Mouse (Mus musculus) regulatory T cell (primary cell): ENCODE measurements around the gene Scube2.

Experiments used
- in situ Hi-C: fragments of 300-600 bp; cut with MboI, MseI; formaldehyde crosslinking; loops from one replicate; pipeline ENCODE4 v1.15.1; 2025; ENCODE audit warnings: high pct_unique_total_duplicates

The Scube2 gene

DNA sequence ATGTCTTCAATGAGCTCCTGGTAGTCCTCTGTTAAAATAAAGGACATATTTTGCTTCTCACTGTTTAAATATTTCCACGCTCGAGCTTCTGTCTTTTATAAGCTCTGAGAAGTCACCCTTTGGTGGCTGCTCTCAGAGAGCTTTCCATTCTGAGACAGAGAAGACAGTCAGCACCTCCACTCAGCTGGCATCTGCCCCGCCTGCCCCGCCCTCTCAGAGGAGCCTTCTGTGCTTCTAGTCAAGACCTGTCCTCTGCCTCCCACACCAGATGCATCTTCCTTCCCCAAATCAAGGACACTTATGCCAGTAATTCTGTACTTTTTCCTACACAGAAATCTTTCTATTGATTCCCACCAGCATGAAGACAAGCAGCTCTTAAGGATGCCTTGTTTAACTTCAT, 64.9 kb downstream of the Scube2 start:
- in situ Hi-C loops = no loop called here

DNA sequence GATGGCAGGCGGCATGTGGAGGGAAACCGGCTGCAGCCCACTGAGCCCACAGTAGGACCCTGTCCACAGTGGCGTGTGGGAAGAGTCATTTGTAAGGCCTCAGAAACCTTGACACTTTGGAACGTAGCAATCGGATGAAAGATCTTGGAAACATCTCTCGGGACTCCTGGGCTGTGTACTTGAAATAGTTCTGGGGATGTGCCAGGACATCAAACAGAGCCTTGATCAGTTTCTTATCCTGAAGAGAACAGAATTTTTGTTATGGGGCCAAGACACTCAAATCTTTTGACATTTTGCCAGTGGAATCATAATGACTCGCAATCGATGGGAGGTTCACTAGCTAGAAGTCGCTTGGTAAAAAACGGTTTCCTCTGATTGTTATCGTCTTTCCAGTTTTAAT, 66.3 kb downstream of the Scube2 start:
- in situ Hi-C loops = no loop called here

- in situ Hi-C loops = no loop called here
These were observed 69.9 kb downstream of the Scube2 start for GRCm38 (mm10) chr7:109795564-109795963.

- in situ Hi-C loops = no loop called here
These were observed 70.9 kb downstream of the Scube2 start for GRCm38 (mm10) chr7:109794556-109794955.

GRCm38 (mm10) chr7:109792759-109793158, 72.7 kb downstream of the Scube2 start:
- in situ Hi-C loops = no loop called here

- in situ Hi-C loops = no loop called here
These were observed 74.7 kb downstream of the Scube2 start for GRCm38 (mm10) chr7:109790818-109791217.

DNA sequence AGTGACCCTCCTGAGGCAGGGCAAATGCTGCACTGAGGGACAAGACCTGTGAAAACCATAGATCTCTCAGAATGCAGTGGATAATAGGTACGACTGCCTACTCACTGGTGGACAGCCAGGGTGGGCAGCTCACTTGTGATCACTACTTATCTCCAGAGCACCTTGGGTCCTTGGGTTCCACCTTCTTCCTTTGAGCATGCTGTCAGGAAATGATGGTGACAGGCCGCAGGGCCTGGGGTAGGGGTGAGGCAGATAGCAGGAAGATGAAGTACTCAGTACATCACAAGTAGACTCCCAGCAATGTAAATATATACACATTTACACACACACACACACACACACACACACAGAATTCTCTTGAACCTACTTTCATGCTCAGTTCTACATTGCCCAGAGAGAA, 77.6 kb downstream of the Scube2 start:
- in situ Hi-C loops = no loop called here

DNA sequence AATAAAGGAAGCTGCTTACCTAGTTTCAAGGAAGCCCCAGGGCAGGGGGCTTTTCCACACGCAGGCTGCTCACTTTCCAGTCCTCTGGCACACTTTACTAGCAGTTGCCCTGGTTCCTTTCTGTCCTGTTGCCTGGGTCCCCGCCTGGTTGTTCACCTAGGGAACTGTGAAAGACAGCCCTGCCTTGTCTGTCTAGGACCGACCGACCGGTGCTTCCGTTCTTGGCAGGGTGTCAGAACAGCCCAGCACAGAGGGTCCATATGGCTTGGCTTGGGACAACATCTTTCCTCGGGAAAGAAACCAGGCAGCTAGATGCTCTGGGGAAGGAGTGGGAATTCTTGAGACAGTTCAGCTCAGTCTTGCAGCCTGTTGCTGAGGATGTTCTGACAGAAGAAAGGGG, 82.2 kb downstream of the Scube2 start:
- in situ Hi-C loops = no loop called here

- in situ Hi-C loops = no loop called here
These were observed 83.8 kb downstream of the Scube2 start, which contains the start of gene Nrip3 for GRCm38 (mm10) chr7:109781470-109782203. TSS of gene Nrip3 (minus strand) at chr7:109782025.

GRCm38 (mm10) chr7:109781087-109781469, 84.4 kb downstream of the Scube2 start:
- in situ Hi-C loops = no loop called here

DNA sequence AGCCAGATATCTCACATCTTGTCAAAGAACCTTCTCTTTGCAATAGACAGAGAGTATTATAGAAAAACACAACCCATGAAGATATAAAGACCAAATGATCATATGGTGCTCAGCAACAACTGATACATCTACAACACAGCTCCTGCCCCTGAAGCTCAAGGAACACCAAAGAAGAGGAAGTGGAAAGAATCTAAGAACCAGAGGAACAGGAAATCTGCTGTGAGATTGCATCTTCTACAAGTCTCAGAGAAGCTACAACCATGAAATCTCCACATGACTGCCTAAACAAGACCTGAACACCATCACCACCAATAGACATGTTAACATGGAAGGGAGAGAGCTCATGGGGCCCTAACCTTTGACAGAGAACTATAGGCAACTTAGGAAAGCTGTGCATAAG, 93.2 kb downstream of the Scube2 start:
- in situ Hi-C loops = no loop called here

DNA sequence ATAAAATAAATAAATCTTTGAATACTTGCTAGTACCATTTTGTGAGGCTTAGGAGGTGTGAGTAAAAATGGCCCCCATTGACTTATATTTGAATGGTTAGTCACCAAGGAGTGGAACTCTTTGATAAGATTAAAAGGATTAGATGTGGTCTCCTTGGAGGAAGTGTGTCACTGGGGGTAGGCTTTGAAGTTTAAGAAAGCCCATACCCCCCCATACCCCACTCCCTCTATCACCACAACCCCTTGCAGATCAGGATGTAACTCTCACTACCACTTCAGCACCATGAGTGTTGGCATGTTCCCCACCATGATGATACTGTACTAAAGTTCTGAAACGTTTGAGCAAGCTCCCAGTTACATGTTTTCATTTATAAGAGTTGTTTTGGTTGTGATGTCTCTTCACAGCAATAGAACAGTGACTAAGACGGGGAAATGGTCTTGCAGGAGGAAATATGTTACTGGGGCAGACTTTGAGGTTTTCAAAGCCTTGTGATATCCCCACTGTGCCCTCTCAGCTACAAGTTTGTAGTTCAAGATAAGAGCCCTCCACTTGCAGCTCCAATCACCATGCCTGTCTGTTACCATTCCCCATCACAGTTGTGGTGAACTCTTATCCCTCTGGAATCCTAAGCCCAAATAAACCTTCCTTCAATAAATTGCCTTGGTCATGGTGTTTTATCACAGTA, 96.6 kb downstream of the Scube2 start:
- in situ Hi-C loops = no loop called here

DNA sequence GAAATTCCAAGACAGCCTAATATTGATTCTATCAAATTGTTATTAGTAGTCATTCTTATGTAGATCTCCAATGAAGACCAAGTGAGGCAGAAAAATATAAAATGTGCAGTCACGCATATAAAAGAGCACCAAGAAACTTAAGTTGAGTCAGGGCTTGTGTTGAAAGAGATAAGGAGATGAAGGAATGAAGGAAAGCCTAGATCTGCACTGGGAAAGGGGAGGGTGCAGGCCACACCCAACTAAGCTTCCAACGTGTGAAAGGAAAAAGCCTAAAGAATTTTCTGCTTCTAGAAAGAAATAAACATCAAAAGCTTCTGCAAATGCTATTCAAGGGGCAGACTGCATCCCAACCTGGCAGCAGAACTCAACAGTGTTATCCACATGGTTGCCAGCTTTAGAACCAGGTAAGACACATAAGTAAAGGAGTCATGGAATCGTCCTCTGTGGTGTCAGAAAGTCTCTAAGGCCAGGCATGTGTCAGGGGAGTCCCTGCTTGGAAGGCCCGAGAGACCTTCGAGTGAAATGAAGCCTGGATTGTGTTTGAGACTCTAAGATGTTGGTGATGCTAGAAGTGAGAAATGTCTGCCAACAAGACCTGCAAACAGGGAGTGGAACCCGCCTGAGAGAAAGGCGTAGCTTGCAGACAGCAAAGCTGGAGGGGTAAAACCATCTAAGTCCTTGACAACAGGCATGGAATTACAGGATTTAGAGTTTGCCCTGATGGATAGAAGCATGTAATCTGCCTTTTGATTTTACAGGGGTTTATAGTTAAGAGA, 97.7 kb downstream of the Scube2 start:
- in situ Hi-C loops = no loop called here

DNA sequence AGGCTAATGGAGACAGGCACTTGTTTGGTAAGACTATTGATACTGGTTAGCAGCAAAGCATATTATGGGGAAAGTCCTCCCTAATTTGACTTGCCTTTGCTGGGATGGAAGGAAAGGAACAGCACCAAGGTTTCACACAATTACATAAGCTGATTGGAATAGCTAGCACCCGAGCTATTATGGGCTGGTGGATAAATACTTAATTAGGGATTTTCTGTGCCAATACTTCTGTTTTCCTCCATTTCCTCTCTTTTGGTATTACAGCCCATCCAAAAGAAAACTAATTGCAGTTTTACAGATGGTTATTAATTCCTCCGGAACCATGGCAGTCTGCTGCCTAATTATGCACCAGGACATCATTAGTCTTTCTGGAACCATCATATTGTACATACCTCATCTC, 101.5 kb downstream of the Scube2 start:
- in situ Hi-C loops = no loop called here

DNA sequence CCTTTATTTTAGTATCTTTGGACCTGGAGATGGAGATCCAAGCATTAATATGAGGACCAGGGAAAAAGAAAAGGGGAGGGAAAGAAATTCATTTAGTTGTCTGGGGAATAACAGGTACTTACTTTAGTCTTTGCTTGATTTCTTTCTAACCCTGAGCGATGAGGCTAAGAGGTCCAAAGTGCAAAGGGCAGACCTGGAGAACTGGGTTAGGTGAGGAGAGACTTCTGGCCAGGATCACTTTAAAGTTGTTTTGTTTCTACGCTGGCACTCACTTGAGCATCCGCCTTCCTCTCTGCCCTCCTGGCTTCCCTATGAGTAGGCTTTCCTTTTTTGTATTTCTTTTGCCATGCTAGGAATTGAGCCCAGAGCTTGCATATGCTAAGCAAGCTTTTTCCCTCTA, 109.2 kb downstream of the Scube2 start:
- in situ Hi-C loops = no loop called here

- in situ Hi-C loops = no loop called here
These were observed 111.4 kb downstream of the Scube2 start for GRCm38 (mm10) chr7:109754034-109754433.

DNA sequence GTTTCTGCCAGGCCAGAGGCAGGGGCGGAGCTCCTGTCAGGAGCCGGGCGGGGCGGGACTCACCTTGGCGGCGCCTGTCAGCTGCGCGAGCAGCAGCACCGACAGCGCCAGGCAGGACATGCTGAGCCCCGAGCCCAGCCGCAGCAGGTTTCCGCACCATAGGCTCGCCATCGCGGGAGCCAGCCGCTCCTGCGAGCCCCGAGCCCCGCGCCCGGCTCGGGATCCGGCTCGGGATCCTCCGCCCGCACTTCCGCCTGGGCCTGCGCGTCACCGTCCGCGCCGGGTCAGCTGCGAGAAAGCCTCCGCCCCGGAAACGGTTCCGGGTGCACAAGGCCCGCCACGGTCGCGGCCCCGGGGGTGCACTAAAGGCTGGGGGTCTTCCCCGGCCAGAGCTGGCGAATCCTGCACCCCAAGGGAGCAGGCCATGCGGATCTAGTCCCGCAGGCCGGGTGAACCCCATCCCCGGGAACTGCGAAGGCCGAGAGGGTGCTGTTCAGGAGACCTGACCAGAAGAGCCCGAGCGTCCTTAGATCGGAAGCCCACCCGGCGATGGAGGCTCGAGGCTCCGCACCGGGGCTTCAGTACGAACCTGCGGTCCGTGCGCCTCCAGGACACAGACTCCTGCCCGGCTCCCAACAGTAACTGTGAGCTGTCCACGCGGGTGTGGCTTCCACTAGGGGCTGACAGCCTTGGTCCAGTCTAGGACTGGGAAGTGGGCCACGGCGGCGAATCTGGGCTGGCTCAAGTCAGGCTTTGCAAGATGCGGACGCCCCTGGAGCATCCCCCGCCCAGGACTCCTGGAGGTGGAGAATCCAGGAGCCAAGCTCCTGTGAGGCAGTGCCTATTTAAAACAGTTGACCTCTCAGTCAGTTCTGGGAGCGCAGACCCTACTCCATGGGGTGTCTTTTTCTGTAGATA, 113.2 kb downstream of the Scube2 start, which contains the start of gene Tmem9b:
TSS of gene Tmem9b (minus strand) at position 868 of the 918 bp plus-strand sequence.
- in situ Hi-C loops = no loop called here

DNA sequence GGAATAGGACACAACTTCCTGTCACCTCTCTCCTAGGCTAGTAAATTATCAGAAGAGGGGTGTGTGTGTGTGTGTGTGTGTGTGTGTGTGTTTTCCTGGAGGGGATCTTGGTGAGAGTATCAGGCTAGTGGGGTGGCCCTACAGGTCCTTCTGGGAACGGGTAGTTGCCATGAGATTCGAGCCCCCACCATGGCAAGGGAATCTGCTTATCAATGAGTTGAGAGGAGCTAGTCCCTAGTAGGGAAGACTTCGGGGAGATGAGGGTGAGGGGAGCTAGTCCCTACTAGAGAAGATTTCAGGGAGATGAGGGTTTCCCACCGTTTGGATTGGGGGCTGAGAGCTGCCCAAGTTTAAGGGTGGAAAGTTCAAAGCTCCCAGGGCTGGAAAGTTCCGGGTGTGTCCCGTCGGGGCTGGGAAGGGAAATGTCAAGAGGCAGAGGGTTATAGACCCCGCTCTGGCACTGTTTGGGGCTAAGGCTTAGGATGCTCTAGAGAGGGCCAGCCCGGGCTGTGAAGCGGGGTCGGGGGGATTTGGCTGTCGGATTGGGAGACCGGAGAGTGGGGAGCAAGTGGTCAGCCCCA, 114.0 kb downstream of the Scube2 start:
- in situ Hi-C loops = no loop called here
